Mouse (Mus musculus) heart, postnatal 36 days (tissue): ENCODE measurements at regions not wholly inside any gene's neighbourhood (a gene's known extent, or its start where the extent isn't known, plus 50 kb on each side); places are given as distances from the start of the nearest gene placed in this dataset.

Experiments
- DNase-seq, 2 experiments: peaks; one replicate each; pipeline ENCODE4 v3.0.0; 2021 to 2022
- intact Hi-C: fragments of 180-260 bp; cut with DNase I; formaldehyde crosslinking; loops from one replicate; pipeline ENCODE4 v1.15.1; 2025

GRCm38 (mm10) chr10:66899724-66900123, 196.2 kb upstream of the Jmjd1c start:
- DNase-seq, result no peak
- intact Hi-C loops, result loop anchor here (2.0 to 10.0 kb wide), 2 partner anchors 41 to 355 kb away; no protein-coding TSS in a partner anchor

- no peak for DNase-seq
- intact Hi-C loops, result loop anchor here (2.0 to 10.0 kb wide), 2 partner anchors 42 to 354 kb away; no protein-coding TSS in a partner anchor
Observed at GRCm38 (mm10) chr10:66900781-66901180, 195.1 kb upstream of the Jmjd1c start.

- intact Hi-C loops, result loop anchor here (2.0 to 10.0 kb wide), 2 partner anchors 43 to 353 kb away; no protein-coding TSS in a partner anchor
Observed at GRCm38 (mm10) chr10:66901873-66902272, 194.1 kb upstream of the Jmjd1c start.

GRCm38 (mm10) chr10:66904552-66905367, 191.2 kb upstream of the Jmjd1c start:
- intact Hi-C loops, result loop anchor here (10.0 kb wide), 1 partner anchor 350 kb away; no protein-coding TSS in a partner anchor
- DNase-seq, result no peak

More at GRCm38 (mm10) chr10:66901873-66902272, 194.1 kb upstream of the Jmjd1c start:
- no peak for DNase-seq

GRCm38 (mm10) chr10:66907842-66908241, 188.1 kb upstream of the Jmjd1c start:
- intact Hi-C loops, result loop anchor here (2.0 to 10.0 kb wide), 3 partner anchors 283 to 347 kb away; no protein-coding TSS in a partner anchor
- DNase-seq, result no peak

GRCm38 (mm10) chr10:66909204-66909889, 186.6 kb upstream of the Jmjd1c start:
- DNase-seq, result peak; percentile 59 to 61
- intact Hi-C loops, result loop anchor here (1.0 to 10.0 kb wide), 4 partner anchors 281 to 402 kb away; no protein-coding TSS in a partner anchor

GRCm38 (mm10) chr10:66909905-66910681, 185.8 kb upstream of the Jmjd1c start:
- intact Hi-C loops, result loop anchor here (1.0 to 10.0 kb wide), 7 partner anchors 187 to 401 kb away; partner anchors contain the start of genes Jmjd1c and Reep3
- DNase-seq, result peak in 1 of 2 experiments; percentile 33

GRCm38 (mm10) chr10:66911261-66911911, 184.5 kb upstream of the Jmjd1c start:
- intact Hi-C loops, result loop anchor here (1.0 to 5.0 kb wide), 4 partner anchors 93 to 273 kb away; partner anchors contain the start of genes Jmjd1c and Reep3
- peak; percentile 53 to 63 for DNase-seq

- DNase-seq, result no peak
Observed at GRCm38 (mm10) chr10:66912440-66912839, 183.5 kb upstream of the Jmjd1c start.

GRCm38 (mm10) chr10:66913187-66913586, 182.7 kb upstream of the Jmjd1c start:
- intact Hi-C loops, result loop anchor here (5.0 kb wide), 1 partner anchor 214 kb away; no protein-coding TSS in a partner anchor
- no peak for DNase-seq

More at GRCm38 (mm10) chr10:66912440-66912839, 183.5 kb upstream of the Jmjd1c start:
- intact Hi-C loops, result loop anchor here (5.0 kb wide), 1 partner anchor 215 kb away; no protein-coding TSS in a partner anchor

GRCm38 (mm10) chr10:66913627-66914026, 182.3 kb upstream of the Jmjd1c start:
- intact Hi-C loops, result loop anchor here (5.0 kb wide), 1 partner anchor 214 kb away; no protein-coding TSS in a partner anchor
- DNase-seq, result no peak

- DNase-seq, result no peak
- intact Hi-C loops, result loop anchor here (5.0 kb wide), 1 partner anchor 213 kb away; no protein-coding TSS in a partner anchor
Observed at GRCm38 (mm10) chr10:66914288-66914975, 181.5 kb upstream of the Jmjd1c start.

- intact Hi-C loops, result no loop called here
- DNase-seq, result no peak
Observed at GRCm38 (mm10) chr10:66915801-66916200, 180.1 kb upstream of the Jmjd1c start.

- DNase-seq, result no peak
- intact Hi-C loops, result no loop called here
Observed at GRCm38 (mm10) chr10:66917725-66918124, 178.2 kb upstream of the Jmjd1c start.

GRCm38 (mm10) chr10:66918713-66919112, 177.2 kb upstream of the Jmjd1c start:
- intact Hi-C loops, result no loop called here

GRCm38 (mm10) chr10:66919953-66920760, 175.8 kb upstream of the Jmjd1c start:
- peak; percentile 77 to 79 for DNase-seq
- intact Hi-C loops, result no loop called here

More at GRCm38 (mm10) chr10:66918713-66919112, 177.2 kb upstream of the Jmjd1c start:
- DNase-seq, result no peak

GRCm38 (mm10) chr10:66920761-66921684, 174.9 kb upstream of the Jmjd1c start:
- intact Hi-C loops, result no loop called here
- peak; percentile 94 to 95 for DNase-seq
